Mouse (Mus musculus) olfactory bulb, adult 2 months (tissue): ENCODE measurements around the gene Atg13.

Experiments
- CTCF ChIP-seq: fragments of 200-500 bp; IDR thresholded peaks from 2 replicates; pipeline ENCODE4 v1.5.1; 2012; ENCODE audit warnings: low read depth, mild to moderate bottlenecking, low read length, moderate library complexity; ENCODE audit not compliant: insufficient read depth
- POLR2A ChIP-seq: fragments of 200-500 bp; IDR thresholded peaks from 2 replicates; pipeline ENCODE4 v1.6.1; 2012; ENCODE audit warnings: mild to moderate bottlenecking, low read depth, low read length, moderate library complexity; ENCODE audit not compliant: insufficient read depth

DNA sequence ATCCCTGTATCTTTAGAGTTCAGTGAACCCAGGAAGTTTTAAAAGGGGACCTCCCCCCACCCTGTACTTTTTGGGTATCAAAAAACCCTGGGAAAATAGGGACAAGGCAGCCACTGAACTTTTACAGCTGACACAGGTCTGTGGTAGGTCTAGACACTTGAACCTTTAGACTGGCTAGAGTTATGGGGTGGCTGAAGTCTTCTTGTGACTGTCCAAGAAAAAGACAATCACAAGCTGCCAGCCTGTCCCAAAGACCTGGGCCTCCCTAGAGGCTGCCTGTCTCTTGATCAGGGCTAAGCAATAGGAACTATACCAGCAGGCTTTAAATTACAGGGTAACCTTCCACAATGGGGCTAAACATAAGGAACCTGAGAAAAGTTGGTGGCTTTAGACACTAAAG is 33.4 kb downstream of the Atg13 start:
- TF ChIP-seq CTCF: no peak
- no peak for TF ChIP-seq POLR2A
